Mouse (Mus musculus) ES-Bruce4 (cell line): ENCODE data around the gene Rxfp4. TPM values are rescaled to one million over a fixed set of nuclear protein-coding genes. Genes with fewer than 3 reads are reported as not detected.

Experiments used
- H3K27ac ChIP-seq: 2 replicates; pipeline ENCODE4 v1.5.1; 2012; ENCODE audit warnings: low read length, inconsistent platforms; ENCODE audit not compliant: insufficient read depth
- H3K27me3 ChIP-seq: 2 replicates; pipeline ENCODE4 v1.6.1; 2012; ENCODE audit warnings: mild to moderate bottlenecking, low read length, inconsistent platforms; ENCODE audit not compliant: control insufficient read depth, poor library complexity, insufficient read depth, severe bottlenecking
- H3K36me3 ChIP-seq: 2 replicates; pipeline ENCODE4 v1.6.1; 2012; ENCODE audit warnings: inconsistent platforms, mild to moderate bottlenecking, low read length, moderate library complexity; ENCODE audit not compliant: control insufficient read depth, poor library complexity, insufficient read depth, severe bottlenecking
- H3K4me1 ChIP-seq: one replicate; pipeline ENCODE4 v1.8.1; 2011; ENCODE audit warnings: low read length; ENCODE audit not compliant: control insufficient read depth, insufficient read depth
- H3K4me3 ChIP-seq: 2 replicates; pipeline ENCODE4 v1.5.1; 2011; ENCODE audit warnings: low read depth, mild to moderate bottlenecking, low read length
- H3K9ac ChIP-seq: 2 replicates; pipeline ENCODE4 v1.6.1; 2012; ENCODE audit warnings: low read depth, mild to moderate bottlenecking, inconsistent platforms; ENCODE audit not compliant: poor library complexity, severe bottlenecking
- H3K9me3 ChIP-seq: replicated peaks from 2 replicates; pipeline ENCODE4 v1.6.1; 2012; ENCODE audit warnings: mild to moderate bottlenecking, low read length, inconsistent platforms; ENCODE audit not compliant: control insufficient read depth, poor library complexity, insufficient read depth, severe bottlenecking
- CTCF ChIP-seq: IDR thresholded peaks from one replicate; pipeline ENCODE4 v1.8.1; 2011; ENCODE audit warnings: low read depth, low read length
- EP300 ChIP-seq: IDR thresholded peaks from 2 replicates; pipeline ENCODE4 v1.6.1; 2011; ENCODE audit warnings: low read depth, low read length; ENCODE audit not compliant: insufficient read depth
- POLR2A ChIP-seq: IDR thresholded peaks from one replicate; pipeline ENCODE4 v1.8.1; 2011; ENCODE audit warnings: low read length; ENCODE audit not compliant: insufficient read depth
- polyA plus RNA-seq: library from polyadenylated mRNA; stranded (reverse); fragments of >200 nt; gene quantifications from 2 replicates; pipeline ENCODE4 v1.2.4, GENCODE M21; 2011; ENCODE audit warnings: low read depth; ENCODE audit not compliant: missing spikeins, insufficient read depth, insufficient read length

Rxfp4 gene
- polyA plus RNA-seq, 1 experiment: not detected

DNA sequence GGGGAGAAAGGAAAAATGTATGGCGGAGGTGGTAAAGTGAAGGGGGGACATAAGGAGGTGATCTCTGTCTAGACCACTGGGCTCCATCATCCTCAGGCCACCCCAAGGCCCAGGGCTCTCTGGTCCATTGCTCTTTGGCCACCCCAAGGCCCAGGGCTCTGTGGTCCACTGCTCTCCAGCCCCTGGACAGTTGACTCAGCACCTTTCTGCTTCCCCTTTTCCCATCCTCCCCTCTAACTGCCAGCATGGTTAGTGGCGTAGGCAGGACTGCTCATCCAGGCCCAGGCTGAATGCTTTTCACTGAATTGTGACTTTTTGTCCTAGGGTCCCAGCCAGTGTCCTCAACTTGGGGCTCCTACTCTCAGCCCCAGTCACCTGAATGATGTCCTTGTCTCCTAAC is 25.4 kb downstream of the Rxfp4 start:
- Histone ChIP-seq H3K4me1 (peaks cover 12% of the 10 kb centered on the region), H3K4me3 (no peak overlapping the region), H3K27ac (no peak overlapping the region), H3K36me3 (peaks cover 21% of the 10 kb centered on the region), H3K9ac (no peak overlapping the region), H3K27me3 (no peaks in the 10 kb centered on the region), H3K9me3 (peaks cover 4% of the 10 kb centered on the region)
- no peak for TF ChIP-seq EP300
- no peak for TF ChIP-seq CTCF
- no peak for TF ChIP-seq POLR2A

DNA sequence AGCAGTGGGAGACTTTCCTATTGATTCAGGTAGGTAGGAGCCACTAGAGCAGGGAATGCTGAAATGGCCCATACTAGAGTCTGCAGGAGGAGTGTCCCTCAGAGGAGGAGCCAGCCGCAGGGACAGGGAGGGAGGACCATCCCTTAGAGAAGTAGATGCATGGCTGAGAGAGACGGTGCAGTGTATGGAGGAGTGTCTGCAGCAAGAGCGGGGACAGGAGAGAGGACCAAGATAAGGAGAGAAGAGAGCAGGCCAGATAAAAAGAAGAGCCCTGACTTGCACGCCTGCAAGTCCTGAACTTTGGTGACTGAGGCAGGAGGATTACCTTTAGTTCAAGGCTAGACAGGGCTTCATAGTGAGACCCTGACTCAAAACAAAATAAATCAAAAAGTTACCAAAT is 25.8 kb downstream of the Rxfp4 start:
- Histone ChIP-seq H3K27me3 (no peaks in the 10 kb centered on the region), H3K9me3 (peaks cover 6% of the 10 kb centered on the region), H3K4me3 (no peak overlapping the region), H3K27ac (no peak overlapping the region), H3K36me3 (peaks cover 19% of the 10 kb centered on the region), H3K4me1 (peaks cover 12% of the 10 kb centered on the region), H3K9ac (no peak overlapping the region)
- no peak for TF ChIP-seq EP300
- TF ChIP-seq CTCF: no peak
- no peak for TF ChIP-seq POLR2A

- peaks cover 11% of the 10 kb centered on the region for H3K36me3 ChIP-seq
Observed at GRCm38 (mm10) chr3:88626316-88626715, 26.6 kb downstream of the Rxfp4 start.

GRCm38 (mm10) chr3:88625531-88625930 is 27.4 kb downstream of the Rxfp4 start:
- TF ChIP-seq POLR2A: no peak
- no peak for TF ChIP-seq EP300
- no peak for TF ChIP-seq CTCF
- H3K4me1 ChIP-seq: peaks cover 12% of the 10 kb centered on the region
- no peak overlapping the region for H3K27ac ChIP-seq
- H3K9me3 ChIP-seq: peaks cover 6% of the 10 kb centered on the region
- H3K4me3 ChIP-seq: no peak overlapping the region
- no peak overlapping the region for H3K9ac ChIP-seq
- no peaks in the 10 kb centered on the region for H3K27me3 ChIP-seq
- H3K36me3 ChIP-seq: peaks cover 10% of the 10 kb centered on the region

More at GRCm38 (mm10) chr3:88626316-88626715, 26.6 kb downstream of the Rxfp4 start:
- Histone ChIP-seq H3K4me3 (no peak overlapping the region), H3K9ac (no peak overlapping the region), H3K4me1 (peaks cover 12% of the 10 kb centered on the region), H3K27me3 (no peaks in the 10 kb centered on the region), H3K9me3 (peaks cover 6% of the 10 kb centered on the region), H3K27ac (no peak overlapping the region)
- no peak for TF ChIP-seq POLR2A
- TF ChIP-seq EP300: no peak
- no peak for TF ChIP-seq CTCF

GRCm38 (mm10) chr3:88624951-88625350 is 28.0 kb downstream of the Rxfp4 start:
- Histone ChIP-seq H3K27ac (no peak overlapping the region), H3K9me3 (peaks cover 6% of the 10 kb centered on the region), H3K9ac (no peak overlapping the region), H3K36me3 (peaks cover 9% of the 10 kb centered on the region), H3K4me1 (peaks cover 10% of the 10 kb centered on the region), H3K4me3 (no peak overlapping the region), H3K27me3 (no peaks in the 10 kb centered on the region)
- TF ChIP-seq EP300 (no peak), CTCF (no peak), POLR2A (no peak)

DNA sequence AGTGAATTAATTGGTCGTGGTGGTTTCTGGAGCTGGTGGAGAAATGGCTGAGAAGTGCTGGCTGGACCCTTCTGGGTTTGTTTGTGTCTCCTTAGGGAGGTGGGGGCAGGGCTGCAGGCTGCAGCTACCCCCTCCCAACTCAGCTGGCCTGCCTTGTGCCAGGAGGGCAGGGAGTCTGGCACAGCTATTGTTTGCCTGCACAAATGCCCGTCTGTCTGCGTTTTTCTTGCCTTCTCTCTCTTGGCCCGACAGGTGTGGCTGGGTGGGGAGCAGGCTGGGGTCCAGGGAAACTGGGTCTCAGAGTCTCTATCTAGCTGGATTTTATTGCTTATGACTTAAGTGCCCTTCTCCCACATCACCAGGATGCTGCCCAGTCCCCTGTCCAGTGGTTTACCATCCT is 28.6 kb downstream of the Rxfp4 start:
- no peak overlapping the region for H3K9ac ChIP-seq
- no peak overlapping the region for H3K4me3 ChIP-seq
- H3K4me1 ChIP-seq: peaks cover 8% of the 10 kb centered on the region
- no peak overlapping the region for H3K27ac ChIP-seq
- H3K27me3 ChIP-seq: no peaks in the 10 kb centered on the region
- peaks cover 6% of the 10 kb centered on the region for H3K9me3 ChIP-seq
- H3K36me3 ChIP-seq: peaks cover 2% of the 10 kb centered on the region; the same call in 1 of the 2 replicates
- TF ChIP-seq EP300 (no peak), CTCF (no peak), POLR2A (no peak)
